Mouse (Mus musculus) spleen, adult 12 weeks (tissue): Measurements from ENCODE around the gene Snx13.

Experiments used
- DNase-seq: peaks from one replicate; pipeline ENCODE4 v3.0.0; 2022; ENCODE audit warnings: low spot score

Gene Snx13

DNA sequence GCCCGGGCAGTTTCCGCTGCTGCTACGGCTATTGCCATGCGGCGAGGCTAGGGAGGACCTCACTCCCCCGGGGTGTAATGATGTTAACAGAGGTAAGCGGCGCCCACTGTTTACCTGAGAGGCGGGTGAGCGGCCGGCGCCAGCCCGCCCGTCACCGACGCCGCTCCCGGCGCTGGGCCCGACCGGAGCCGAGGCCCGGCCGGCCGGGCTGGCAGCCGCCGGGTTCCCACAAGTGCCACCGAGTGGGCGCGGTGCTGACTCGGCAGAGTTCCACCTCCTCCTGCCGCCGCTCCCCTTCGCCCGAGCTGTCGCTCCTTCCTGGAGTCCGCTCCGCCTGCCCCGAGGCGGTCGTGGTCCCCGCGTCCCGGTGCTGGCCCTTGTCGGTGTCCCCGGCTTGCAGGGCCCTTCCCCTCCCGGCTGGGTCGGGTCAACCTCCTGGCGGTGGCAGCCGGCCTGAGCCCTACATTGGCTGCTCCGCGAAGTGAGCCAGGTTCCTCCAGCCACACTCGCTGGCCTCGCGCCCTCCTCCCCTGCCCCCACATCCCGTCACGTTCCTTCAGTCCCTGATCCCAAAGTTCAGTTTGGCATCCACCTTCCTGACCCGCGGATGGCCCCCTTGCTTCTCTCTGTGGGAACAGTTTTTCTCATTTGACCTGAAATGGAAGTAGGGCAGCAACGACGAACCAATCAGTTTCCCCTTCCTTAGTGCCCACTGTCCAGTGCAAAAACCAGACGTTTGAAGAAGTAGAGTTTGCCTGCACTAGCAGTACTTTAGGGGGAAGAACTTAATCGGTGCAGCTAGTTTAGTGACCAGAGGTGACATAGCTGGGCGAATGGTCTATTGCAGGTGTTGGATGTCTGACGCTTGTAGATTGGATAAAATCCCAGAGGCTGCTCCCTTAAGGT, 587 bp downstream of the Snx13 start:
- DNase-seq, result peak; percentile 64

DNA sequence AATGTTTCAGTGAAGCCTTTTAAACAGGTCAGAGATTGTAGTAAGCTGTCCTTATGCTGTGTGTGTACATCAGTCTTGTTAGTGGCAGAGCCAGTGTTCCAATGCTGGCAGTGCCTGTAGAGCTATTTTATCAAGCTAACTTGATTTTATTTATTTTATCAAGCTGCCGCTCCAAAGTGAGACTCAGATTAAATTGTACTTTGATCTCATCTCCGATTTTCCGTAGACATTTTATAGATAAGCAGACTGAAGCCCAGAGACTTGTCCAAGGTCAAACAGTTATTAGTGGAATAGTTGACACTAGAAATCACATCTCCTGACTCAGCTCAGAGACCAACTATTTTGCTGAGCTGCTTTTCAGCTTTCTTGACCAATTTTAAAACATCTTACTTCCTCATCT, 1.9 kb downstream of the Snx13 start:
- DNase-seq, result no peak

DNA sequence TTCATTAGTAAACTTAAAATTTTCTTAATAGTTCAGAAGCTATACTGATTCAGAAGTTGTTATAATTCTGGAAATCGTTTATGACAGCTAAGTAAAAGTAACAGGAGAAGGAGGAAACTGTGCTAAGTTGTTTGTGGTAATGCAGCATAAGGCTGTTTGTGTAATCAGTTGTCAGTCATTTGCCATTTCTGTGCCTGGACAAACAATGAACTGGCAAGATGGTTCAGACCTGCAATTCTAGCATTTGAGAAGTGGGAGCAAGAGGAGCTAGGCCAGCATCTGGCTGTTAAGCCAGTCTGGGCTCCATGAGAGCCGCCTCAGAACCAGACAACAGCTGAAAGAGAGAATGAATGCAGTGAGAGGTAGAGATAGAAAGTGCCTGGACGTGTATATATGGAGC, 3.5 kb downstream of the Snx13 start:
- no peak for DNase-seq

DNA sequence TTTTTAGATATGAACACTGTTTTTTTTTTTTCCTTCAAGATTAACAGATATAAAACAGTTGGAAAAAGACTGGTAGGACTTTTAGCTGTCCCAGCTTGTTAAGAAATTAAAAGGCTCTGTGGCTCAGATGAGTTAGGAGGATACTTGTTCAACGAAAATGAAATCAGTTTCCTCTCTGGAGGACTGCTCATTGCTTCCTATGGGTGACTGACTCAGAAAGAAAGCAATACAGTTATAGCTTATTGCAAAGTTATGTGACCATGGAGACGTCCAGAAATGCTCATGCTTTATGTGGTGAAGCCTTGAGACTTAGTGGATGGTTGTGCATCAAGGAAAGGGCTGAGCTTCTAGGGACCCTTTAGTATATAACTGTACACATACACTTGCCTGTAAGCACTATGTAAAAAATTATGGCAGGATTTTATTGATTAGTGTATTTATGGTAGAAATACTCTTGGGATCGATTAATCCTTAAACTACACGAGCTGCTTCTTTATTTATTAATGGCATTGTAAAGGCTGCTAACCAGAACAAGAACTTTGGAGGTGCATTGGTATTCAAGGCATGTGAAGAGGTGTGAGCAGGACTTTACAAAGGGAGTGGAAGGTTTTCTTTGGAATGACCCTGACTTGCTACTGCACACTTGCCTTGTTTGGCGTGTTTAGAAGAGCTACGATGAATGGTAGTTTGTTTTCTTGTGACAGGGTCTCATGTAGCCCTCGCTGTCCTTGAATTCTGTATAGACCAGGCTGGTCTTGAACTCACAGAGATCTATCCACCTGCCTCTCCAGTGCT, 4.2 kb downstream of the Snx13 start:
- DNase-seq, result no peak

DNA sequence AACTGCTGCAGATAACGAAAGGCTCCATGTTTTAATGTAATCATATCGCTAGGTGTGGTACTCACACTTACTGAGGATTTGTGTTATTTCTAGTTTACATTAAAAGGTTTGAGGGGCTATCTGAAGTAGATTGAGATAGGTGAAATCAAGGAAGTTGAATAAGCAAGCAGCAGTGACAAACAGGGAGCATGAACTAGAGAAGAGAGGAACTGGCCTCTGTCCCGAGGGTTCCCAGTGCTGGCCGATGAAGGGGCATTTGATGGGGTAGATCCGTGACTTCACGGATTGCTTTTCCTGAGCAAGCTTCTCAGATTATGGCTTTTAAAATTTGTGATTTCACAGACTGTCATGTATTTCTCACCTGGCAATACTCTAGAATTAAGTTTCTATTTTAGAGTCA, 7.4 kb downstream of the Snx13 start:
- no peak for DNase-seq

DNA sequence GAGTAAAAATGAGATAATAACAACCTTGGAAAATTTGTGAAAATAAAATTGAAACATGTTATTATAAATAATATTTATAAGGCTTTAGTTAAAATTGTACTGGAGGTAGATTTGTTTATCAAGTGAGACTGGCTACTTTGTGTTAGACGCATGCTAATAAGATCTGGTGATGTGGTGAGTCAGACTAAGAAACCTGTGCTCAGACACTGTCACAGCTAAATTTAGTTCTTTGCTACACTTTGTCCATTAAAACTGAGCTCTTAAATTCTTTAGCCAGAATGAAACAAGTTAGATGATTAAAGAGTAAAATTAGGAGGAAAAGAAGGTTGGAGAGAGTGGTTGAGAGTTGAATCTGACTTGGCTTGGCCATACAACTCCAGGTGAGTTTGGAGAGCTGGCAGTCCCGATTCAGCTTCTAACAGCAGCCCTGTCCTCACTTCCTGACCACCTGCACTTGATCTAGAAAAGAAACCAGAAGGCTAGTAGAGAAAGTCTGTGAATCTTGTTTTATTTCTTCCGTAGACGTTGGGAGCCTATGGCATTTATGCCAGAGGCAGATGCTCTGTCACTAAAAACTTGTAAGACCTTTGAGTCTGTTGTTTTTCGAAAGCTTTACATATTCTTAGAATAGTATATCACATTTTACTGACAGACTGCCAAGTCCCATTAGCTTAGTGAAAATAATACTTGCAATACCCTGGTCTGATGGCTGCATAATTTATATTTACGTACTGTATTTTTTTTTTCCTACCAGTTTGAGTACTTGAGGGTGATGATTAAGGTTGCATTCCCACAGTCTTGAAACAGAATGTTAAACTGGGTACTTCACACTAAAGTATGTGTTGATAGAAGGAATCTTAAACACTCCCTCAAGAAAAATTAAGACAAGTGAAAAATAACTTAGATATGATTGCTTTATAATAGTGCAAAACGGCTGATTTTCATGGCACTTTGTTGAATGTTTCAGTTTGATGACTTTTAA, 8.4 kb downstream of the Snx13 start:
- no peak for DNase-seq

DNA sequence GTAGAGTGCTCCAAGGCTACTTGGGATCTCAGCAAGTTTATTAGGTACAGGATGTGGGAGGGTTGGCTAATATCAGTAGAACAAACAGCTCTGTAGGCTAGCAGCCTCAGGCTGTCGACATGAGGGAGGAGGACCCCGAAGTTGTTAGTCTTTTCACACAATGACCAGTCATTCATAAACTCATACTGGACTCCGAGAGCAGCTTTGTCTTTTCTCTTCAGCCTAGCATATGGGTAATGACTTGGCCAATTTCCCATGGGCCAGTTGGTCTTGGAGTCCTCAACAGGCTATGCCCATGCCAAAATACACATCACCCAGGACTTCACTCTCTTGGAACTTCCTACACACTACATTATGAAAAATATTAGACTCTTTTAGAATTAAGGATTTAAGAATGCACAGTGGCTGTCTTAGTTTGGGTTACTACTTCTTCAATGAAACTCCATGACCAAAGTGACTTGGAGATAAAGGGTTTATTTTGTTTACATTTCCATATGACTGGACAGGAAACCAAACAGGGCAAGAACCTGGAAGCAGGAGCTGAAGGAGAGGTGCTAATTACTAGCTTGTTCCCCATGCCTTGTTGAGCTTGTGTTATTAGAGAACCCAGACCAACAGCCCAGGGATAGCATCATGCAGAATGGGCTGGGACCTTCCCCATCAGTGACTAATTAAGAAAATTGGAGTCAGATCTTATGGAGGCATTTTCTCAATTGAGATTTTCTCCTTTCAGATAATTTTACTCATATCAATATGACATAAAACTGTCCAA, 16.9 kb downstream of the Snx13 start:
- DNase-seq, result no peak

DNA sequence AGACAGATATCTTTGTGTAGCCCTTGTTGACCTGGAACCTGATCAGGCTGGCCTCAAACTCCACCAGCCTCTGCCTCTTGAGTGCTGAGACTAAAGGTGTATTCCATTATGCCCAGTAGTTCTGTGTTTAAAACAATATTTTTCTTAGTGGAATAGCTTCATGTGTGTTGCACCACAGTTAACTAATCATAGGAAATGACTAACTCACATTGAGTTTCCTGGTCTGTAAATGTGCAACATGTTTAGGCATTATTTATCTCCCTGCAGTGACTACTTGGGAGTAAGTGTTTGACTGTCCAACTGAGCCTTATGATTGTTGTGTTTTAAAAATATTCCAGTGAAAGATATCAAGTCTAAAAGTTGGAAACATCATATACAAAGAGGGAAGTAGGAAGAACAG, 20.6 kb downstream of the Snx13 start:
- DNase-seq, result no peak

DNA sequence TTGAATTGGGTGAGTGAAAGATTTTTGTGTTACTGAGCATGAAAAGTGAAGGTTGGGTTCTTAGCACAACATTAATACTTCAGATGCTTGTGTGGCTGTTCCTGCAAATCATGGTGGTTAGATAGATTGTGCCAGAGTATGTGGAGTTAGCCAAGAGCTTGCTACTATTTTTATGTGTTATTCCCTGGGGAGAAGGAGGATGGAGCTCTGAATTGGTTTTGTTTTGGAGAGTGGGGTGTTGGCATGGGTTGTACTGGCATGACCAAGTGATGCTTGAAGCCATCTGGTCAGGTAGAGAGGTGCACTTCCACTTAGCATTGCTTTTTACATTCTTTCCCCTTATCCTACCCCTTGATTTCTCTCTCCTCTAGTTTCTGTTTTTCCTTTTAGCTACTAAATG, 24.4 kb downstream of the Snx13 start:
- DNase-seq, result no peak

DNA sequence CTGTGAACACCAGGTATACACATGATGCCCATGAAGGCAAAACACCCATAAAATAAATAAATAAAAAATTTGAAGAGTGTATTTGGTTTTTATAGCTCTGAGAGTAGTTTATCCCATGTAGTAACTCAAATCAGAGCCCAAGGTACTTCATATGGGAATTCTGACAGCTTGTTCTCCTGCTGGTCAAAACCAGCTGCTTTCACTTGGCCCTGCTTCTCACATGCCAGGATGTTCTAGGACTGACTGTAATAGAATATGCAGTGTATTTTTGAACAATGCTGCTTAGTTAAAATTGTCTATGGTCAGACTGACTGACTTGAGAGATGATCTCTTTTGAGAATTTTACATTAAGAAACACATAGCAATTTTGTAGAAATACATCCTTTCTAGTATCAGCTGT, 25.2 kb downstream of the Snx13 start:
- no peak for DNase-seq

DNA sequence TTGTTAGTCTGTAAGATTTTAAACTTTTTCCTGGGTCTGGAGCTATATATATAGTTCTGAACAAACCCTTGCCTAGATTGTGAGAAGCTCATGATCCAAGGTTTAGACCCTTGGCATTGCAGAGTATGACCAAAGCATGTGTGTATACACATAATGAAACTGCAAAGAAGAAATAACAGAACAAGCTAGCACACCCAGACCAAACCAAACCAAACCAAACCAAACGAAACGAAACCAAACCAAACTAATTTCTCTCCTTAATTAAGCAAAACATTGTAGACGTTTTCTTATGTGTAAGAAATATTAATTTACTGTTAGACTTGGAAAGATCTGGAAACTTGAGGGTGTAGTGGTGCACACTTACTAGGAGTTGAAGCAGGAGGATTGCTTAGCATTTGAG, 29.0 kb downstream of the Snx13 start:
- DNase-seq, result no peak

DNA sequence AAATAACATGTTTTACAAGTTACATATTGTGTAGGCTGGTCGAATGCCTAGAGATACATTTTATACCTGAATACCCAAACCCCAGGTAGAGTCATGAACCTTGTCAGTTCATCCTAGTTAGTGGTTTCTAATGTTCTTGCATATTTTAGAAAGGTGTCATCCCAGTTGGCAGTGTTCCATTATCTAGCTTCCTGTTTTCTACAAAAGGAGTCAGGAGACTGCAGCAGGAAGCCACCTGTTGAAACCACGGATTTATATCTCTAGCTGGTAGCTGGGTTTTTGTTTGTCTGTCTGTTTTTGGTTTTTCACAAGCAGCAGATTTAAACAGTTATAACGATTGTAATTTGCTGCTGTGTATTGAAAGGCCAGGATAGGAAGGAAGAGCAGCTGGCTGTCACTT, 76.6 kb downstream of the Snx13 start:
- no peak for DNase-seq

DNA sequence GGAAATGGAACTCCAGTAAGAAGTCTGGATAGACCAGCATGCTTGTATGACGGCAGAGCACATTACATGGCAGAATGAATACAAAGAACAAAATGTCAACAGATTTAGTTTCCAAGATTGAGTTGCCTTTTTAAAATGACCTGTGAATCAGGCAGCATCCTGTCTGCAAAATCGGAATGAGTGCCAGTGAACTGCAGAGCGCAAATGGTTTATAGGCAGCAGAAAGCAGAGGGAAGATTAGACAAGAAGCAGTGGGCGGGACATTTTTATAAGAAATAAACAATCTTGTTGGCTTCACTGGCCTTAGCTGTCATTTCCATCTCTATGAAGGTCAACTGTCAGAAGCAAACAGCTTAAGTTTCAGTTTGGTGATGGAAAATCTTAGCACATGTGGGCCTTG, 106.2 kb downstream of the Snx13 start:
- no peak for DNase-seq

DNA sequence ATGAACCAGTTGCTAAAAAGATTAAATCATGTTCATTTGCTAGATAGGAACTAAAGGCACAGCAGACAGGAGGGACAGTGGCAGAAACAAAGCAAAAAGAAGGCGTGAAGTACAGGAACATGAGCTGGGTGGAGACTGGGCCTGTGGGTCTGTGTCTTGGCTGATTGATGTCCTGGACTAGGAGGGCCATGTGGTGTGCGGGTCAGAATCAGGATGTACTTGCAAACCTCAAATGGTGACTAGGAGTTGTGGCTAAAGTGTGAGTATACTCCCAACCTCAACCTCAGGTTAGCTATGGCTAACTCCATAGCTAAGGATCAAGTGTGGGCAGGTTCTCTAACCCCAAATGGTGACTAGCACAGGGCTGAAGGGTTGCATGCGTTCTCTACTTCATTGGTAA, 107.2 kb downstream of the Snx13 start:
- no peak for DNase-seq

DNA sequence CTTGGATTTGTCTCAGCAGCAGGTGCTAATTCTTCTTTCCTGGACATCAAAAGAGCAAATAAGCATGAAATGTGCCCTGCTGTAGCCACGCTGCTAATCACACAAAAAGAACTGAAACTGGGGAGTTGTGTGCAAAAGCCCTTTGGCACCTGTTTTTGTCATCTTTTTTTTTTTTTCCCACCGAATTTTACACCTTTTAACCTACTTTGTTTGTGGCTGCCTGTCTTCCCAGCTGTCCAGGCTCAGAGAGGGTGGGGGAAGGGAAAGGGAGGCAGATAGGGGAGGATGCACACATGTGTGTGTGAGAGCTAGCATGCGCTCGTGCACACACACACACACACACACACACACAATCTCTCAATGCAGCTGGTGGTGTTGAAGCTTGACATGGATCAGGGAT, 110.3 kb downstream of the Snx13 start:
- DNase-seq, result no peak

DNA sequence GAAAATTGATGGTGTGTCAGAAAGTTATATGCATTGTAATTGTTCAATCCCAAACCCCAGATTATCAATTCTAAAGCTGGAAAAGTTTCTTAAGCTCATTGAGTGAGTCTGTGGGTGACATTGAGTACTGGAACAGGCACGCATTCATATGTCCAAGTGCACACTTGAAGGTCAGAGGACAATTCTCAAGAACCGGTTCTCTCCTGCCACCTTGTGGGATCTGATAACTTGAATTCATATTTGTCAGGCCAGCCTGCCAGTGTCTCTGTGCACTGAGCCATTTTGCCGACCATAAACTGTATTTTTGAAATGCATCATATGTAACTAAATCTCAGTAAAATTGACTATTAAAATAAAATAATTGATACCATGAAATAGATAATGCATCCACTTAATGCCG, 114.7 kb downstream of the Snx13 start:
- no peak for DNase-seq

DNA sequence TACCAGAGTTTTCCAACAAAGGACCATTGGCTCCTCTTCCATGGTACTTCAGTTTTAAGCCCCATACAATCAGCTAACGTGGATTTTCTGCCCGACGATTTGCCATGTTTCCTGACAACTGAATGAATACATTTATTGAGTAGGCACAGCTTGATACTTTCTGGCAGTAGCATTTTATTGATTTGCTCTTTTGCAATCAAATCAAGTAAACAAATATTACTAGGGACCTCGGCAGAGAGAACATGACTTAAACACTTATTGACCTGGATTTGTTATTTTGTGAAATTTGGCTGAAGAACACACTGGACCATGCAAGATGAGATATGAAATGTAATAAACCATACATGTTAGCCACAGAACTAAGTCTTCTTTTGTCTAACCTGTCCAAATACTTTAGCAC, 123.3 kb downstream of the Snx13 start:
- no peak for DNase-seq

DNA sequence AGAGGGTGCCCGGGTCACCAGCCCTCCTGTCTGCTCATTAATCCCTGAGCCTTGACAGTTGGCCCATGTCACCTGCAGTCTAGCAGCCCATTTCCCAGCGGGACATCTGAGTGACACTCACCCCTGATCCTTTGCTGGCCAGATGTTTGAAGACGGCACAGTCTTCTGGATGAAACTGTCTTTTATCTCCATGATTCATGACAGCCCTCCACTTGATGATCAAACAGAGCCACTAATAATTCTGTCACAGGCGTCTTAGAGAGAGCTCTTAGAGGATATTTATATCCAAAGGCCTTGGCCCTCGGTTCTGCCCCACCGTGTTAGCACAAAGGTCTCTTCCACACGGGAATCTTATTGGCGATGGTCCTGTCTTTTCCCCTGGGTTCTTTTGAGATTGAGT, 129.0 kb downstream of the Snx13 start:
- DNase-seq, result no peak

DNA sequence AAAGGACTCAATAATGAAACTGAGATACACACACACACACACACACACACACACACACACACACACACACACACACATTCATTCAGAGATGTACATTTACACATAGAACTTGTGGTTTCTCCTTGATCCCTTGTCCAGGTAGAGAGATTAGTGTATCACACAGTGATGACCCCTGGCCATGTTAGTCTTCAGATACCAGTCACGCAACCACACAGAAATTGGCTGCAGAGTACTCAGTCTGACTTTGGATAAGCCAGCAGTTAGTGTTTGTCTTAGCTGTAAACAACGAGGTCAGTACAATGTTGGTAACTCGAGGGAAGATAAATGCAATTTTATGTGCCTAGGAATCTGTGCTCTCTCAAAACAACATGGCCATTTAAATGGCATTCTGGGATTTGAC, 129.6 kb downstream of the Snx13 start:
- no peak for DNase-seq

DNA sequence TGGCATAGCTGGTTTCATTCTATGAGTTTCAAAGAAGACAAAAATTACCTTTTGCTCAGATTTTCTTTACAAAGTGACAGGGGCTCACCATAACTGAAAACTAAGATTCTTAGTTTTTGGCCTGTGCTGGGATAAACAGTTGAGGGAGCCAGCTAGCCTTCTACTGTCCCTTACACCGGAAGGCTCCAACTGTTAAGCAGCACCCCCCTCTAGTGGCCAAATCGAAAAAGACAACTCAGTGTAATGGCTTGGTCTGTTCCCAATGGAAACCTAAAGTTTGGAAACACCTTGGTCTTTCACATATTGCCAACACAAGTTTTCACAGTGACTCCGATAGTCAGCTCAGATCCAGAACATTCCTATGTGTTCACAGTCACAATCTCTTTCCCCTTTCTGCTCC, 135.7 kb downstream of the Snx13 start:
- peak; percentile 56 for DNase-seq

DNA sequence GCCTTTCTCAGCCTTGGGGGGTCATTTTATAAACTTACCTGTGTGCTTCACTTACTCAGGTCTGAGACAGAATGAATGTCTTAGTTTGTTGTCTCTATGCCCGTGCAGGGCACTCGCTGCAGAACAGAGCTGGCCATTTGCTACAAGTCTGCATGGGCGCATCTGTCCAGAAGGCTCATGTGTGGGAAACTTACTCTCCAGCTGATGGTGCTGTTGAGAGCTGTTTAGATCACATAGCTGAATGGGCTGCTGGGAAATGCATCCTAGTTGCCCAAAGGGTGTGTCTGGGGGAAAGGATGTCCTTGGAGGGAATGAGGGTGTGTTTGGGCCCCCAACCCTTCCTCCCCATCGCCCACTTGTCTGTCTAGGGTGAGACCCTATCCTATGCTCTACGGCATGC, 137.3 kb downstream of the Snx13 start:
- DNase-seq, result no peak
